Mouse (Mus musculus): Measurements from ENCODE around the gene Rragd.

DNA sequence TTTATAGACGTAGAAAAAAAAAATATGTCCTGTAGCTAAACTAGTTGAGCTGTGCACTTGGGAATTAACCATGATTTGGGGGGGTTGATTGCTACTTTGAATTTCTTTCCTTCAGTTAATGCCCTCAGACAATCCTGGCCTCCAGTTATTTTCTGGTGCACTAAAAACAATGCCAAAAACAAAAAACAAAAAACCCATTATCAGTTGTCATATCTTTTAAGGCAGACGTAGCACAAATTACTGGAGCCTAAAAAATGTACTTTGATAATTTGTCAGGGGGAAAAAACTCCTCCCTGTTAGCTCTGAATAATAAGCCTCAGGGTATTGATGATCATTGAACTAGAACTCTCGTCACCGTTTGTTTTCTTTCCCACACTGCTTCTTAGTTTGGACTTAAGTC lies 49.2 kb downstream of the Rragd start:
- no peak for TF ChIP-seq CTCF (IDR thresholded peaks at IDR 0.05; ENCODE audit: low read depth)
- no peak for TF ChIP-seq EP300 (IDR thresholded peaks at IDR 0.05; ENCODE audit: low read depth)

Measured in liver, postnatal 0 days (tissue).